Mouse (Mus musculus) liver, embryonic 16.5 days (tissue): Measurements from ENCODE around the gene Zfp605. TPM values are rescaled to one million over a fixed set of nuclear protein-coding genes. Genes with fewer than 3 reads are reported as not detected.

ENCODE experiments used
- ATAC-seq: fragments of 200-750 bp; cut with Nextera tagmentation; 2 replicates; pipeline ENCODE4 v1.8.0; 2017; ENCODE audit warnings: low read depth, mild to moderate bottlenecking, moderate number of reproducible peaks, moderate library complexity
- H3K27ac ChIP-seq: fragments of 300-500 bp; sonication (generic); 2 replicates; pipeline ENCODE4 v1.5.1; 2014; ENCODE audit warnings: mild to moderate bottlenecking, low read length
- H3K27me3 ChIP-seq: fragments of 300-500 bp; sonication (generic); 2 replicates; pipeline ENCODE4 v1.6.1; 2014; ENCODE audit warnings: low read depth, low read length, mixed read lengths; ENCODE audit not compliant: control insufficient read depth, insufficient read depth
- H3K36me3 ChIP-seq: fragments of 300-500 bp; sonication (generic); 2 replicates; pipeline ENCODE4 v1.6.1; 2014; ENCODE audit warnings: mild to moderate bottlenecking; ENCODE audit not compliant: control insufficient read depth, insufficient read depth
- H3K4me1 ChIP-seq: fragments of 300-500 bp; sonication (generic); 2 replicates; pipeline ENCODE4 v1.6.1; 2014; ENCODE audit warnings: low read depth, low read length, mixed read lengths; ENCODE audit not compliant: control insufficient read depth
- H3K4me2 ChIP-seq: fragments of 300-500 bp; sonication (generic); 2 replicates; pipeline ENCODE4 v1.6.1; 2014; ENCODE audit warnings: low read depth, low read length, mixed read lengths
- H3K4me3 ChIP-seq: fragments of 300-500 bp; sonication (generic); 2 replicates; pipeline ENCODE4 v1.5.1; 2014; ENCODE audit warnings: low read depth, mild to moderate bottlenecking, low read length
- H3K9ac ChIP-seq: fragments of 300-500 bp; sonication (generic); 2 replicates; pipeline ENCODE4 v1.6.1; 2014; ENCODE audit warnings: low read depth, low read length
- H3K9me3 ChIP-seq: fragments of 300-500 bp; sonication (generic); replicated peaks from 2 replicates; pipeline ENCODE4 v1.6.1; 2016; ENCODE audit warnings: low read length; ENCODE audit not compliant: control insufficient read depth
- WGBS: fragments of 180-500 bp; shearing (Covaris S2); extraction: QIAGEN DNeasy Blood & Tissue Kit; methylation state at CpG from one replicate; pipeline ENCODE4 v1.1.7; 2014; ENCODE audit not compliant: insufficient replicate concordance; 5-methylcytosine and 5-hydroxymethylcytosine counted together
- polyA plus RNA-seq: library from polyadenylated mRNA; unstranded; fragments of >200 nt; fragmentation: Nextera tagmentation; extraction: Ambion mirVana; gene quantifications from 2 replicates; pipeline ENCODE4 v1.2.1, GENCODE M21; 2015

Gene Zfp605
- polyA plus RNA-seq, 1 experiment from 2014 or later: 0.99 TPM

DNA sequence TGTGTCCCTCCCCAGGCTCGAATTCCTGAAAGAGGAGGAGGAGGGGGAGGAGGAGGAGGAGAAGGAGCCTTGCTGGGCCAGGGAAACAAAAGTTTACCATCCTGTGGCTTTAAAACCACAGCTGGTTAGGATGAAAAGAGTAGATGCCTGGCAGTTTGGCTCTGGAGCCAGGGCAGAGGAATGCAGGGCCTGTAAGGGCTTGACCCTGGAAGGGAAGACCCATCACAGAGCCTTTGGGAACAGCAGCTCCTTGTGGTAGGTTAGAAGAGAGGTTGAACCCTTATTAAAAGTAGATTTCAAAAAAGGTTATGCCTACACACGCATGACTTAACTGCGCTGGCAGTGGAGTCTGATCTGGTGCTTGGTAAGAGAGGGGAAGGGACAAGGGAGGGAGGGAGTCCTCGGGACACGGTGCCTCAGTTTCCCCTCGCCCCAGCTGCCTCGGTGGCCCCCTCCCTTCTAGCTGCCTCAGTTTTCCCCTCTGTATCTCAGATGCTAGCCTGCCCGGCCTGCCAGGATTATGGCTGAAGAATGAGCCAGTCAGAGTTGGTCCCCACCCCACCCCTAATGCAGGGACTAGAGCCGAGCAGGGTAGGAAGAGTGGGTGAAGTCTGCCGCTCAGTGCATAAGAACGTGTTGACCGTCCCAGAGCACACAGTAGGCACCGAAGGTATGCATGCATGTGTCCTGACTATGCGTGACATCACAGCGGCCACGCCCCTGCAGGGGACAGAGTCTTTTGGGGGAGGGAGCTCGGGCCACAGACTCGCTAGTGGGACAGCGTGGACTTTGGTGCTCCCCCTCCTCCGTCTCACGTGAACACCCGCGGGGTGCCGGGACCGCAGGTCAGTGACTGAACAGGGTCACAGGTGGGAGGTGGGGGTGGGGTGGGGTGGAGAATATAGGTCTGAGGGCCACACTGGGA, 10.0 kb upstream of the Zfp605 start, which contains the start of gene Plcxd1:
Gene Plcxd1, plus strand, starts transcription at position 314 of the 925 bp plus-strand sequence.
- peak; percentile 33 for ATAC-seq
- H3K27ac ChIP-seq: no peak within 1 kb of the TSS
- peak within 1 kb of the TSS; percentile 43 for H3K4me3 ChIP-seq
- no peak within 1 kb of the TSS for H3K9ac ChIP-seq
- H3K27me3 ChIP-seq: peaks cover 18% of the 10 kb centered on the region
- H3K4me2 ChIP-seq: peak within 1 kb of the TSS; percentile 58
- H3K4me1 ChIP-seq: peaks cover 18% of the 10 kb centered on the region
- peaks cover 22% of the 10 kb centered on the region for H3K36me3 ChIP-seq
- no peaks in the 10 kb centered on the region for H3K9me3 ChIP-seq
- 22% methylated on average over 25 of the region's 25 CpGs for WGBS

GRCm38 (mm10) chr5:110100921-110101631, 8.8 kb upstream of the Zfp605 start:
- H3K27ac ChIP-seq: no peak overlapping the region
- H3K27me3 ChIP-seq: peaks cover 18% of the 10 kb centered on the region
- ATAC-seq: peak; percentile 14; the same call in 1 of the 2 replicates
- peak overlapping the region; percentile 43 for H3K4me3 ChIP-seq
- H3K4me1 ChIP-seq: peaks cover 14% of the 10 kb centered on the region
- H3K9ac ChIP-seq: no peak overlapping the region
- H3K36me3 ChIP-seq: peaks cover 31% of the 10 kb centered on the region
- WGBS: 1% methylated on average over 36 of the region's 37 CpGs
- no peaks in the 10 kb centered on the region for H3K9me3 ChIP-seq
- peak overlapping the region; percentile 58 for H3K4me2 ChIP-seq

GRCm38 (mm10) chr5:110101716-110102347, 8.1 kb upstream of the Zfp605 start:
- Histone ChIP-seq H3K9me3 (no peaks in the 10 kb centered on the region), H3K9ac (no peak overlapping the region), H3K4me2 (peak overlapping the region; percentile 58), H3K27ac (no peak overlapping the region), H3K4me1 (peaks cover 18% of the 10 kb centered on the region), H3K4me3 (peak overlapping the region; percentile 43), H3K27me3 (peaks cover 18% of the 10 kb centered on the region), H3K36me3 (peaks cover 31% of the 10 kb centered on the region)
- peak; percentile 3; the same call in 1 of the 2 replicates for ATAC-seq
- WGBS: 12% methylated on average over 34 of the region's 34 CpGs

- Histone ChIP-seq H3K9ac (no peak overlapping the region), H3K27me3 (peaks cover 18% of the 10 kb centered on the region), H3K36me3 (peaks cover 31% of the 10 kb centered on the region), H3K9me3 (no peaks in the 10 kb centered on the region), H3K4me2 (0 out of 2 replicates have a peak overlapping the region, but pooled peaks have one; percentile 58), H3K4me1 (peaks cover 23% of the 10 kb centered on the region), H3K4me3 (no peak overlapping the region), H3K27ac (no peak overlapping the region)
- no peak for ATAC-seq
- WGBS: 76% methylated on average over 13 of the region's 13 CpGs
Observed at GRCm38 (mm10) chr5:110102429-110102828, 7.5 kb upstream of the Zfp605 start.

- Histone ChIP-seq H3K27me3 (peaks cover 18% of the 10 kb centered on the region), H3K9ac (no peak overlapping the region), H3K4me3 (no peak overlapping the region), H3K27ac (no peak overlapping the region), H3K9me3 (no peaks in the 10 kb centered on the region), H3K4me2 (no peak overlapping the region), H3K36me3 (peaks cover 31% of the 10 kb centered on the region), H3K4me1 (peaks cover 23% of the 10 kb centered on the region)
- WGBS: 83% methylated on average over 19 of the region's 19 CpGs
- no peak for ATAC-seq
Observed at GRCm38 (mm10) chr5:110102853-110103625, 6.9 kb upstream of the Zfp605 start.

DNA sequence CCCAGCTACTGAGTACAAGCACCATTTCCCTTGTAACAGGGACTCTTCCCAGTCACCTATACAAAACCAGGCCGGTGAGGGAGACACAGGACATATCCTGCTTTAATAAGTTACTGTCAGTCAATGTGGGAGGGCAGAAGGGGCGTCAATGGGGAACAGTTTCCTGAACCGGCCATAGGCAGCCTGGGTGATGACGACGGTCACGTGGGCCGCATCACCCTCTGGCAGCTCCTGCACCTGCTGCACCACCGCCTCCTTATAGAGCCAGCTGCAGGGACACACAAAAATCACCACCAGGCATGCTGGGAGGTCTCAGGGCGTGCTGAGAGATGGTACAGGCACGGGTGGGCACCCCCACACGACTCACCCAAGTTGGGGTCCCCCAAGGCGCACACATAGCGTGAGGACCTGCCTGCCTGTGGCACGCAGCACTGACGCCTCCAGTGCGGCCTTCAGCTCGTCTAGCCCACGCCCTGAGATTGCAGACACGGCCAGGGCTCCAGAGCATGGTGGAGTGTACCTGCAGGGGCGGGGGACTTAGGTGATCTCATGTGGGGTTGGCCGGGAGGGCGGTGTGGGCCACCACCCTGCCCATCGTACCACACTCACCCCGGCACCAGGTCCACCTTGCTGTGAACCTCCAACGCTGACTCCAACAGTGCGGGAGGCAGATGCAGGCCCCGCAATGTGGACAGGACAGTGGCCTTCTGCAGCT, 5.8 kb upstream of the Zfp605 start:
- Histone ChIP-seq H3K36me3 (peaks cover 31% of the 10 kb centered on the region), H3K27ac (no peak overlapping the region), H3K9ac (no peak overlapping the region), H3K4me1 (peaks cover 28% of the 10 kb centered on the region), H3K27me3 (peaks cover 18% of the 10 kb centered on the region), H3K4me3 (no peak overlapping the region), H3K9me3 (no peaks in the 10 kb centered on the region), H3K4me2 (no peak overlapping the region)
- WGBS: 83% methylated on average over 27 of the region's 27 CpGs
- ATAC-seq: no peak

- H3K27ac ChIP-seq: no peak overlapping the region
- peaks cover 31% of the 10 kb centered on the region for H3K36me3 ChIP-seq
- no peaks in the 10 kb centered on the region for H3K9me3 ChIP-seq
- no peak overlapping the region for H3K4me3 ChIP-seq
- H3K27me3 ChIP-seq: peaks cover 18% of the 10 kb centered on the region
- H3K4me2 ChIP-seq: no peak overlapping the region
- H3K9ac ChIP-seq: no peak overlapping the region
- 85% methylated on average over 36 of the region's 36 CpGs for WGBS
- no peak for ATAC-seq
- peaks cover 28% of the 10 kb centered on the region for H3K4me1 ChIP-seq
Observed at GRCm38 (mm10) chr5:110104616-110105380, 5.1 kb upstream of the Zfp605 start.
